Mouse (Mus musculus): ENCODE measurements at regions not wholly inside any gene's neighbourhood (a gene's known extent, or its start where the extent isn't known, plus 50 kb on each side); places are given as distances from the start of the nearest gene placed in this dataset.

DNA sequence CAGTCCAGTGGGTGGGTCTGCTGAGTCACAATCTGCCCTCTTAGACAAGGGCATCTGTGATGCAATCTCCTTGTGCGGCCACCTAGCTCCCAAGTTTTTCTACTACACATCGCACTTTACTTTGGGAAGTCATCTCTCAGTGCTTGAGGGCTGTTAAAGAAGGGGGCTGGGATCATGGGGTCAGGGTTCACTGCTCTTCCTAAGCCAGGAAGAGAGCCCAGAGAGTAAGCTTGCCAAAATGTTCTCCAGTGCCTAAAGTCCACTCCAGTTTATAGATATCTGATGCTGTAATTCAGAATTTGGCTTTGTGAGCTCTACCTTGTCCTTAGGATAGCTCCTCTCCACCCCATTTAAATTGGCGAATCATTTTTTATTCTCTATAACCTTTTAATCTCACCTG, 347.2 kb downstream of the Zfp619 start:
- no peaks in the 10 kb centered on the region for H3K27me3 ChIP-seq (ENCODE audit: insufficient read depth, low read length)
- H3K36me3 ChIP-seq (ENCODE audit: insufficient read depth, low read length), result no peaks in the 10 kb centered on the region
- H3K4me3 ChIP-seq (replicated peaks; ENCODE audit: low read length), result no peak overlapping the region
- no peaks in the 10 kb centered on the region for H3K9me3 ChIP-seq (ENCODE audit: low read length)
- no peak for TF ChIP-seq CTCF (conservative IDR thresholded peaks at IDR 0.05; ENCODE audit: low read length)
- no peaks in the 10 kb centered on the region for H3K4me1 ChIP-seq (replicated peaks; ENCODE audit: low read depth, low read length)

DNA sequence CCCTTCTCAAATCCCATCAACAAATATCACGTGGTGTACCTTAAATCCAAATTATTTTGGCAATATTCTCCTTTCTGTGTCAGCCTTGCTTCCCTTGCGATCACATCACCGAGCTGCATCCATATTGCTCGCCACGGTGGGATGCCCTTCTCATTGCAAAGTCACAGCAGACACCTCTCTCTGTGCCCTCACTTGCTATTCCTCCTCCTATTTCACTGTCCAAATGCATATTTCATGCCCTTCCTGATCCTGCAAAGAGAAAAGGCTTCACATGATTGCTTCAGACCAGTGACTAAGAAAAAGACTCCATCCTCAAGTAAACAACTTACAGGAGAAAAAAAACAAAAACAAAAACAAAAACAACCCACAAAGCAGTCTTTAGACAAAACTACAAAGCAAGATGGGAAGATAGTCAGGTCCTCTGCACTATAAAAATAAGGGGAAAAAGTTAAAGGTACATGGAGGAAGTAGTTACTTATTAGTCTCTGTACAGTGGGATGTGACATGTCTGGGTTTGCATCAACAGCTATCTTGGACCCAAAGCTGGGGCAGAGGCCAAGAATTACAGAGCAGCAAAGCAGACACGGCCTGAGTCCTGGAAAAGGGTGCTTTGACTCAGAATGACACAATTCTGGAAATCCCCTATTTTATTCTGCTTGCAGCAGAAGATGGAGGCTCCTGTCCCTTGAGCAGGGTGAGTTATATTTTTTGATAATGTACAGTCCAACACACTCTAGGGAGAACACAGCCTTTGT, 349.3 kb downstream of the Zfp619 start:
- no peaks in the 10 kb centered on the region for H3K4me1 ChIP-seq (replicated peaks; ENCODE audit: low read depth, low read length)
- TF ChIP-seq CTCF (conservative IDR thresholded peaks at IDR 0.05; ENCODE audit: low read length), result no peak
- no peak for TF ChIP-seq NANOG (IDR thresholded peaks at IDR 0.05; ENCODE audit: borderline replicate concordance, low read length)
- no peak for TF ChIP-seq POU5F1 (IDR thresholded peaks at IDR 0.05; ENCODE audit: borderline replicate concordance, low read length)
- no peak overlapping the region for H3K4me3 ChIP-seq (replicated peaks; ENCODE audit: low read length)
- H3K27me3 ChIP-seq (ENCODE audit: insufficient read depth, low read length), result no peaks in the 10 kb centered on the region
- no peaks in the 10 kb centered on the region for H3K9me3 ChIP-seq (ENCODE audit: low read length)
- no peaks in the 10 kb centered on the region for H3K36me3 ChIP-seq (ENCODE audit: insufficient read depth, low read length)

DNA sequence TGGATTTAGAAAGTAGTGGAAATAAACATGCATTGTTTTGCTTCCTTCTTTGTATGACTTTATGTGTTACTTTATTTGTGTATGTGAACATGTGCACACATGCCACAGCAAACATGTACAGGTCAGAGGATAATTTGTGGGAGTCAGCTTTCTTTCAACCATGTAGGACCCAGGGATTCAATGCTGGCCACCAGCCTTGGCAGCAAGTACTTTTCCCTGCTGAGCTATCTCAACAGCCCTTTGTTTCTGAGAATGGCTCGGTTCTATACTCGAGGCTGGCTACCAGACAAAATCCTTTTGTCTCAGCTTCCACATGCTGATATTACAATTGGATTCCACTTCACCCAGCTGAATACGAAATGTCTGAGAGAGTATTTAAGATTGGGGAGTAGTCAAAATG, 349.9 kb downstream of the Zfp619 start:
- Histone ChIP-seq H3K36me3 (ENCODE audit: insufficient read depth, low read length) (no peaks in the 10 kb centered on the region), H3K4me3 (replicated peaks; ENCODE audit: low read length) (no peak overlapping the region), H3K27me3 (ENCODE audit: insufficient read depth, low read length) (no peaks in the 10 kb centered on the region), H3K4me1 (replicated peaks; ENCODE audit: low read depth, low read length) (no peaks in the 10 kb centered on the region), H3K9me3 (ENCODE audit: low read length) (no peaks in the 10 kb centered on the region)
- TF ChIP-seq POU5F1 (IDR thresholded peaks at IDR 0.05; ENCODE audit: borderline replicate concordance, low read length), result no peak
- no peak for TF ChIP-seq CTCF (conservative IDR thresholded peaks at IDR 0.05; ENCODE audit: low read length)
- peak; percentile 55; the same call in 1 of the 2 replicates for TF ChIP-seq NANOG (IDR thresholded peaks at IDR 0.05; ENCODE audit: borderline replicate concordance, low read length)

DNA sequence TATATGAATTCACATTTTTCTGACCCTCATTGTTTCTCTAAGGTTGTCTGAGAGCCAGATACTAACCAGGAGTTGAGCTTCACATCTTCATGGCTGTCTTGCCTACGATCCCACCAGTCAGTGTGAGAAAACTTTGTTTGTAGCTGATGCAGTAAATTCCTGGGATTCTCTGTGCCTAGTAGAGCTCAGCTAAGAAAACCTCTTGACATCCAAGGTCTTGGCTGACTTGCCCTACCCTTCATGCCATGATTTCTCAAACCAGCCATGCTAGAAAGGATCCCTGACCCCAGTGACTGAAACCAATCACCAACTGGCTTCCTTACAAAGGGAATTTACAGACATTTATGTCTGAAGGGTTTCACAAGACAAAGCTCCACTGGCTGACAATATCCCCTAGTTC, 364.5 kb downstream of the Zfp619 start:
- TF ChIP-seq POU5F1 (IDR thresholded peaks at IDR 0.05; ENCODE audit: borderline replicate concordance, low read length) (no peak), CTCF (conservative IDR thresholded peaks at IDR 0.05; ENCODE audit: low read length) (no peak), NANOG (IDR thresholded peaks at IDR 0.05; ENCODE audit: borderline replicate concordance, low read length) (no peak)
- Histone ChIP-seq H3K9me3 (ENCODE audit: low read length) (no peaks in the 10 kb centered on the region), H3K36me3 (ENCODE audit: insufficient read depth, low read length) (no peaks in the 10 kb centered on the region), H3K4me3 (replicated peaks; ENCODE audit: low read length) (no peak overlapping the region), H3K4me1 (replicated peaks; ENCODE audit: low read depth, low read length) (no peaks in the 10 kb centered on the region), H3K27me3 (ENCODE audit: insufficient read depth, low read length) (no peaks in the 10 kb centered on the region)

DNA sequence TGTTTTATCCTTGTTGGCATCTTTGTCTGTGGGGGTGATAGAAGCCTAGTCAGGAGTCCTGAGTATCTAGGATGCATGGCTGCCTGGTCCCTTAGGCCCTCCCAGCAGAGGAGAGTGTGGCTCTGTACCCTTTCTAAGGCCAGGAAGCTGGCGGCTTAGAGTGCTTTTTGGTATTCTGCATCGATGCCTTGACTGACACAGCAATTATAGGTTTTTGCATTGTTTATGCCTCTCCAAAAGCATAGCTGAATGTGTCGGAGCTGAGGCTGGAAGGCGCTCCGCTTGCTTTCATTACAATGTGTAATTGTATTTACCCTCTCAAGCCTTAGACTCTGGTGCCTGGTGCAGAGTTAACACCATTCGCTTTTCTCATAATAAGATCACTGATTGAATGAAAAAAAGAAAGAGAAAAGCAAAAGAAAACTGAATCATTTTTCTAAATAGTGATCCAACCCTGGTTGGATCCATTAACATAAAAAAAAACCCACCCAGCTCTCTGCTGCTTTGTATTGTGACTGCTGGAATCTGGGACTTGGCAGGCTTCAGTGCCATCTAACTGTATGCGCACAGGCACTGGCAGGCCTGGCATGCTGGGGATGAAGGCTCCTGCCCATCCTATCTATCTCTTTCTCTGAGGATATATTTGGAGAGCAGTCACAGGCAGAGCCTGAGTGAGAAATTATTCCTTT, 376.8 kb downstream of the Zfp619 start:
- Histone ChIP-seq H3K4me1 (replicated peaks; ENCODE audit: low read depth, low read length) (no peaks in the 10 kb centered on the region), H3K9me3 (ENCODE audit: low read length) (no peaks in the 10 kb centered on the region), H3K36me3 (ENCODE audit: insufficient read depth, low read length) (no peaks in the 10 kb centered on the region), H3K27me3 (ENCODE audit: insufficient read depth, low read length) (no peaks in the 10 kb centered on the region), H3K4me3 (replicated peaks; ENCODE audit: low read length) (no peak overlapping the region)
- TF ChIP-seq CTCF (conservative IDR thresholded peaks at IDR 0.05; ENCODE audit: low read length) (no peak), NANOG (IDR thresholded peaks at IDR 0.05; ENCODE audit: borderline replicate concordance, low read length) (no peak), POU5F1 (IDR thresholded peaks at IDR 0.05; ENCODE audit: borderline replicate concordance, low read length) (no peak)

DNA sequence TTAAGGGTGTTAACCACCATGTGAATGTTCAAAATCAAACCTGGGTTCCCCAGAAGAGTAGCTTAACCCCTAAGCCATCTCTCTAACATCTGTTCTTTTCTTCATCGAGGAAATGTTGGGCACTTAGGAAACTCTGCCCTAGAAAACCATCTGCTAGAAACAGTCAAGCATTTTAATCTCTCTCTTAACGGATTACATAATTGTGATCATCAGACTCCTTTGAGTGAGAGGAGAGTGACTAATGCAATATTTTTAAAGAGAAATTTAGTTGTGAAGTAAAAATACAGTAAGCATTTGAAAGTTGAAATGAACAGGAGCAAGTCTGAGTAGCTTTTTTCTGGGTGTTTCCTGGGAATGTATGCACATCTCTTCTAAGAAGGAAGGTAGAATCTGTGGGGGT, 379.4 kb downstream of the Zfp619 start:
- no peak for TF ChIP-seq POU5F1 (IDR thresholded peaks at IDR 0.05; ENCODE audit: borderline replicate concordance, low read length)
- no peak for TF ChIP-seq CTCF (conservative IDR thresholded peaks at IDR 0.05; ENCODE audit: low read length)
- no peak for TF ChIP-seq NANOG (IDR thresholded peaks at IDR 0.05; ENCODE audit: borderline replicate concordance, low read length)
- Histone ChIP-seq H3K27me3 (ENCODE audit: insufficient read depth, low read length) (no peaks in the 10 kb centered on the region), H3K9me3 (ENCODE audit: low read length) (no peaks in the 10 kb centered on the region), H3K4me3 (replicated peaks; ENCODE audit: low read length) (no peak overlapping the region), H3K4me1 (replicated peaks; ENCODE audit: low read depth, low read length) (no peaks in the 10 kb centered on the region), H3K36me3 (ENCODE audit: insufficient read depth, low read length) (no peaks in the 10 kb centered on the region)

DNA sequence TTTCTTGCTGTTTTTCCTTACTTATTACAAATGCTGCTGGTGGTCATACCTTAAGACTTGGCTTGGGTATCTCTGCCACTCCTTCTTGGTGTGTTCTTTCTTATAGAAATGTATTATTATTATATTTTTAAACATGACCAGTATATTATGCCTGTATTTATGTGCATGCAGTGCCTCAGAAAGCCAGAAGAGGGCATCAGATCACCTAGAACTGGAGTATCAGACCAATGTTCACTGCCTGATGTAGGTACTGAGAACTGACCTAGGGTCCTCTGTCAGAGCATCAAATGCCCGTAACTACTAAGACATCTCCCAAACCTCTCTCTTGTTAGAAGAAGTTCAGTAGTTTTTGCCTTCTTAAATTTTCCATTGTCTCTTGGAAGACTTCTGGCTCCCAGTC, 380.7 kb downstream of the Zfp619 start:
- no peaks in the 10 kb centered on the region for H3K36me3 ChIP-seq (ENCODE audit: insufficient read depth, low read length)
- H3K4me3 ChIP-seq (replicated peaks; ENCODE audit: low read length), result no peak overlapping the region
- peak; percentile 44 for TF ChIP-seq CTCF (conservative IDR thresholded peaks at IDR 0.05; ENCODE audit: low read length)
- no peak for TF ChIP-seq POU5F1 (IDR thresholded peaks at IDR 0.05; ENCODE audit: borderline replicate concordance, low read length)
- H3K9me3 ChIP-seq (ENCODE audit: low read length), result no peaks in the 10 kb centered on the region
- H3K27me3 ChIP-seq (ENCODE audit: insufficient read depth, low read length), result no peaks in the 10 kb centered on the region
- H3K4me1 ChIP-seq (replicated peaks; ENCODE audit: low read depth, low read length), result no peaks in the 10 kb centered on the region

DNA sequence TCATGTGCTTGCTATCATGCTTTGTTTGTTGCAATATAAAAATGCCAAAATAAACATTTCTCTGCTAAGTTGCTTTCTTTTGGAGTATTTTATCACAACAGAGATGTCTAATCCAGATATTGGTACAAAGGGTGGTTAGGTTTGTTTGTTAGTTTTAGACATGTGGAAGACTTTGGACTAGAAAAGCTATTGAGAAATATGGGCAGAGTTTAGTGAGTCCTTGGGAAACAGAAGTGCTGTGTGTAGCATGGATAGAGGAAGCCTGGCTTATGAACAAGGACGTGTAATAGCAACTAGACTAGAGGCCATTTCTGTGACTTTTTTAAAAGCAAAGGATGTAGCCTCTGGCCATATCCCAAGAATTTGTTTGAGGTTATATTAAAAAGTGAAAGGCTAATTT, 416.4 kb downstream of the Zfp619 start:
- no peak overlapping the region for H3K4me3 ChIP-seq (replicated peaks; ENCODE audit: low read length)
- no peaks in the 10 kb centered on the region for H3K4me1 ChIP-seq (replicated peaks; ENCODE audit: low read depth, low read length)
- TF ChIP-seq NANOG (IDR thresholded peaks at IDR 0.05; ENCODE audit: borderline replicate concordance, low read length), result no peak
- no peak for TF ChIP-seq POU5F1 (IDR thresholded peaks at IDR 0.05; ENCODE audit: borderline replicate concordance, low read length)
- TF ChIP-seq CTCF (conservative IDR thresholded peaks at IDR 0.05; ENCODE audit: low read length), result no peak
- H3K27me3 ChIP-seq (ENCODE audit: insufficient read depth, low read length), result no peaks in the 10 kb centered on the region
- no peaks in the 10 kb centered on the region for H3K36me3 ChIP-seq (ENCODE audit: insufficient read depth, low read length)
- no peaks in the 10 kb centered on the region for H3K9me3 ChIP-seq (ENCODE audit: low read length)

DNA sequence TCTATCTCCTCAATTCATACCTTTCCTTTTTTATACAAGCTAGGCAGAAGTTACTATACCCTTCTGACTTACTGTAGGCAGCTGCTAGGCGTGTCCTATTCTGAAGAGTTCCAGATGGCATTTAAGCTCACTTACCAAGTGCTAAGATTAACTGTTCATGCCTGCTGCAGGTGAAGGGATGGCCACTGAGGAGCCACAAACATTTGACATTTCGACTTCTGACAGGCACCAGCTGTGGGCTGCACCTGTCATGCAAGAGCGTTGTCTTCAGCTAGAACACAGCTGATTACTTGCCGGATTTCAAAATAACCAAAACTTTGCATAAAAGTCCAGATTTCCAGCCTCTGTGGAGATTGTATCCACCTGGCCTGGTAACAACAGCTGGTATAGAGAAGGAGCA, 419.7 kb downstream of the Zfp619 start:
- H3K9me3 ChIP-seq (ENCODE audit: low read length), result no peaks in the 10 kb centered on the region
- H3K36me3 ChIP-seq (ENCODE audit: insufficient read depth, low read length), result no peaks in the 10 kb centered on the region
- no peaks in the 10 kb centered on the region for H3K27me3 ChIP-seq (ENCODE audit: insufficient read depth, low read length)
- no peaks in the 10 kb centered on the region for H3K4me1 ChIP-seq (replicated peaks; ENCODE audit: low read depth, low read length)
- no peak overlapping the region for H3K4me3 ChIP-seq (replicated peaks; ENCODE audit: low read length)
- TF ChIP-seq NANOG (IDR thresholded peaks at IDR 0.05; ENCODE audit: borderline replicate concordance, low read length), result no peak
- no peak for TF ChIP-seq POU5F1 (IDR thresholded peaks at IDR 0.05; ENCODE audit: borderline replicate concordance, low read length)
- no peak for TF ChIP-seq CTCF (conservative IDR thresholded peaks at IDR 0.05; ENCODE audit: low read length)

All from E14TG2a.4 (cell line).